Mouse (Mus musculus) cerebellum, adult 2 months (tissue): ENCODE measurements around the gene Tek.

Source experiments
- CTCF ChIP-seq: fragments of 200-500 bp; IDR thresholded peaks from 2 replicates; pipeline ENCODE4 v1.5.1; 2011; ENCODE audit warnings: low read depth, mild to moderate bottlenecking, control low read depth, low read length, moderate library complexity, borderline replicate concordance; ENCODE audit not compliant: insufficient read depth
- POLR2A ChIP-seq: fragments of 200-500 bp; IDR thresholded peaks from 2 replicates; pipeline ENCODE4 v1.6.1; 2011; ENCODE audit warnings: low read length, control low read depth, borderline replicate concordance; ENCODE audit not compliant: insufficient read depth

DNA sequence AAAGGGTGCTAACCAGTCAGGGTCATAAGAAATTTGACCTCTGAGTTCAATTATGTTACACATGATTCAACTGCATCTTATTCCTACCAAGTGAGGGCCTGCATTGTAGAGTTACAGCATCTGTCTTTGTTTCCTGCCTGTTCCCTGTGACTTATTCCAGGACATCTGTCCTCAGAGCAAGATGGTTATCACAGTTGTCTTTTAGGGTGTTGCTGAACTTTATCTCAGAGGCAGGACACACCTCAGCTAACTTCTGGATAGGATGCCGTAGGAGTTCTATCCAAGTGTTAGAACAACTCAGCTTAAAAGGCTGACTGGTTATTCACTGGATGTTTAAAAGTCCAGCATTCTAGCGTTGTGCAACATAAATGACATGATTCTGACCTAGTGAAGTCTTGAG lies 46.9 kb upstream of the Tek start:
- TF ChIP-seq POLR2A (no peak), CTCF (no peak)
